8 mouse cellular contexts compared by ENCODE assay signal in genomic region chr3:101599920-101600741, GRCm38 (mm10). TPM values are rescaled to one million over a fixed set of nuclear protein-coding genes. Genes with fewer than 3 reads are reported as not detected.
DNase-seq lines count a peak whose midpoint lies in the region; ATAC-seq lines count a peak whose summit lies in the region.

No protein-coding gene starts in this region.

- H3K4me2 ChIP-seq in heart, embryonic 13.5 days, result peak overlapping the region; percentile 76
- peak overlapping the region; percentile 71 for H3K4me2 ChIP-seq in hindbrain, embryonic 14.5 days (replicated peaks)
- peak overlapping the region; percentile 62 for H3K4me2 ChIP-seq in midbrain, embryonic 14.5 days (ENCODE audit: low read length)

- H3K4me1 ChIP-seq in heart, embryonic 13.5 days, result peaks cover 85% of the 10 kb centered on the region
- peaks cover 78% of the 10 kb centered on the region for H3K4me1 ChIP-seq in hindbrain, embryonic 14.5 days (replicated peaks; ENCODE audit: control insufficient read depth, insufficient read depth, low read length)
- peaks cover 67% of the 10 kb centered on the region for H3K4me1 ChIP-seq in midbrain, embryonic 14.5 days (ENCODE audit: control insufficient read depth, insufficient read depth, low read length)

- peak overlapping the region; percentile 100 for H3K27ac ChIP-seq in heart, embryonic 13.5 days (replicated peaks)
- H3K27ac ChIP-seq in hindbrain, embryonic 14.5 days, result no peak overlapping the region; the same call in 1 of the 2 replicates
- peak overlapping the region; percentile 13; the same call in 1 of the 2 replicates for H3K27ac ChIP-seq in midbrain, embryonic 14.5 days (replicated peaks; ENCODE audit: low read depth, low read length)

- H3K9me3 ChIP-seq in heart, embryonic 13.5 days, result no peaks in the 10 kb centered on the region
- H3K9me3 ChIP-seq in hindbrain, embryonic 14.5 days (ENCODE audit: control insufficient read depth, low read length), result no peaks in the 10 kb centered on the region
- no peaks in the 10 kb centered on the region for H3K9me3 ChIP-seq in midbrain, embryonic 14.5 days (ENCODE audit: control insufficient read depth, low read length)

- 6% methylated on average over 4 of the region's 4 CpGs for WGBS in heart, embryonic 13.5 days
- 22% methylated on average over 4 of the region's 4 CpGs for WGBS in hindbrain, embryonic 14.5 days
- 31% methylated on average over 4 of the region's 4 CpGs for WGBS in midbrain, embryonic 14.5 days

- intact Hi-C loops in heart, postnatal 36 days (cut with DNase I), result loop anchor here (2.0 to 10.0 kb wide), 3 partner anchors 93 to 675 kb away; partner anchors contain the start of gene Trim45
- intact Hi-C loops in gastrocnemius, postnatal 36 days (cut with DNase I), result loop anchor here (5.0 kb wide), 2 partner anchors 48 to 93 kb away; no protein-coding TSS in a partner anchor

- peaks cover under 1% of the 10 kb centered on the region; the same call in 1 of the 2 replicates for H3K36me3 ChIP-seq in heart, embryonic 13.5 days
- H3K36me3 ChIP-seq in hindbrain, embryonic 14.5 days (replicated peaks; ENCODE audit: control insufficient read depth, insufficient read depth), result no peaks in the 10 kb centered on the region
- H3K36me3 ChIP-seq in midbrain, embryonic 14.5 days (ENCODE audit: control insufficient read depth, insufficient read depth, low read length), result no peaks in the 10 kb centered on the region; the same call in 1 of the 2 replicates

- H3K27me3 ChIP-seq in heart, embryonic 13.5 days (replicated peaks), result no peaks in the 10 kb centered on the region
- no peaks in the 10 kb centered on the region for H3K27me3 ChIP-seq in hindbrain, embryonic 14.5 days (ENCODE audit: control insufficient read depth, insufficient read depth, low read length)
- no peaks in the 10 kb centered on the region for H3K27me3 ChIP-seq in midbrain, embryonic 14.5 days (ENCODE audit: control insufficient read depth, insufficient read depth, low read length)

- no peak for DNase-seq in heart, postnatal 36 days
- peak; percentile 86 for DNase-seq in NIH3T3 (ENCODE audit: low read depth)
- DNase-seq in hindbrain, embryonic 14.5 days (ENCODE audit: low spot score), result no peak
- peak; percentile 32 for DNase-seq in midbrain, embryonic 14.5 days
- DNase-seq in gastrocnemius, postnatal 36 days, result no peak
- no peak for DNase-seq in urinary bladder, postnatal 14 days (ENCODE audit: low spot score)
- no peak for DNase-seq in frontal cortex, postnatal 36 days (ENCODE audit: low spot score in 2 of 2)

- H3K4me3 ChIP-seq in heart, embryonic 13.5 days, result peak overlapping the region; percentile 89
- no peak overlapping the region for H3K4me3 ChIP-seq in hindbrain, embryonic 14.5 days (replicated peaks; ENCODE audit: low read length)
- no peak overlapping the region for H3K4me3 ChIP-seq in midbrain, embryonic 14.5 days (replicated peaks; ENCODE audit: low read depth, low read length)

- peak overlapping the region; percentile 99 for H3K9ac ChIP-seq in heart, embryonic 13.5 days
- H3K9ac ChIP-seq in hindbrain, embryonic 14.5 days, result no peak overlapping the region
- no peak overlapping the region for H3K9ac ChIP-seq in midbrain, embryonic 14.5 days (replicated peaks; ENCODE audit: low read length)

- no peak for ATAC-seq in heart, embryonic 13.5 days (ENCODE audit: extremely low read depth, insufficient number of reproducible peaks, low FRiP score, low TSS enrichment)
- no peak for ATAC-seq in hindbrain, embryonic 14.5 days (ENCODE audit: low FRiP score)
- no peak for ATAC-seq in midbrain, embryonic 14.5 days (ENCODE audit: low FRiP score, low TSS enrichment)

RNA-seq across cellular contexts. Expression of gene Atp1a1, which starts 4.4 kb away (rescaled TPM):
- polyA plus RNA-seq in heart, embryonic 13.5 days (2015; fragmentation: Nextera tagmentation; extraction: Ambion mirVana), result 243 and 250 TPM in 2 replicates
- 100 to 1,000 TPM; 564 to 643 TPM for total RNA-seq in heart, postnatal 36 days (2021)
- 105 and 112 TPM in 2 replicates for polyA plus RNA-seq in hindbrain, embryonic 14.5 days (2014; fragmentation: Nextera tagmentation; extraction: Ambion mirVana)
- polyA plus RNA-seq in midbrain, embryonic 14.5 days (2014; fragmentation: Nextera tagmentation; extraction: Ambion mirVana), result 80.9 and 84.7 TPM in 2 replicates
- 10 to 100 TPM; 56.5 to 60.1 TPM for total RNA-seq in gastrocnemius, postnatal 36 days (2021)

Comparison
In these comparisons a context has a peak if more than half of its experiments do, and no peak if none do; other contexts are left out.
1. DNase-seq: peak in NIH3T3 (single experiment) and midbrain, embryonic 14.5 days (single experiment); none in heart, postnatal 36 days (0 of 2), hindbrain, embryonic 14.5 days (single experiment), gastrocnemius, postnatal 36 days (0 of 2), urinary bladder, postnatal 14 days (single experiment) and frontal cortex, postnatal 36 days (0 of 2).
2. Peak in every context shown above with its lines, with median percentiles within 50 percentile points of each other: H3K4me2 ChIP-seq.